Mouse (Mus musculus): ENCODE measurements at regions not wholly inside any gene's neighbourhood (a gene's known extent, or its start where the extent isn't known, plus 50 kb on each side); places are given as distances from the start of the nearest gene placed in this dataset.

DNA sequence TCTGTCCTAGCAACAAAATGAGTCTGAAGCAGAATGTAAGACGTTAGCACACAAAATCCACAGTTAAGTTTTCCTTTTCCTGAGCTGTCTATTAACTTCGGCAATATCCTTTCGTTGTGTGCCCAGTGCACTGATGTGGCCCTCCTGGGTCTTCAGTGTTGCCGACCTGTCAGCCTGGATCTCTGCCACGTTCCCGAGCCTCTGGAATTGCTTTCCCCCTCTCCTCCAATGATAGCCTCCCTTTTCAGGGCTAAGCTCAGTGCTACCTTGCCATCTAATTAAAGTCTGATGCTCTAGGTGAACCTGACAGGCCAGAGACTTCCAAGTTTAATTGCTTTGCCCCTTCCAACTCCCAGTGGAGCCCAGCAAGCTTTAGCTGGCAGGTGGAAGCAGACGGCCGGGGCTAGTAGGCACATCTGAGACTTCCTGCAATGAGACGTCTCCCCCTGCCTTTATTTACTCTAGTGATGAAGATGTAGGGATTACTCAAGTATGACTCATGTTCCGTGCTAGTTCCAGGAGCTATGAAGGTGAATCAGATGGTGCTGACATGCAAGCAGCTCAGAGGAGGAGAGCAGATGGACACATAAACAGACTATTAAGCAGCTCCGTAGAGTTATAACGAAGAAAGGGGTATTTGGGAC lies 894.3 kb upstream of the Car8 start:
- no peak for DNase-seq (ENCODE audit: low spot score in 2 of 2)

DNA sequence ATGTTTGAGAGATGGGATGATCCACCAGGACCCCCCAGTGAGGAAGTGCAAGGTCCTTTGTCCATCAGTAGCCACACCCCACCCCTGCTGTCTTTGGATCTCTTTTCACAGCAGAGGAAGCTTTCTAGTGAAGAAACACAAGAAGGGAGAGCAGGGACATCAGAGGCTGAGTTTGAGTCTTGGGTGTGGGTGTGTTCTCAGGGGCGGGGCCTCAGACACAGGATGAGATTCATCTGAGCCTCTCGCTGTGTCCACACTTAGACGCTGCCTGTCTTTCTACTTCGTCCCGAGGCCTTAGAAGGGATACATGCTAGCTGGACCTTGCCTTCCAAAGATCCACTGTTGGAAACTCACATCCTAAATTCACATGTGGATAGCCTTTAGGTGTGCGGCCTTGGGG lies 893.5 kb upstream of the Car8 start:
- no peak for DNase-seq (ENCODE audit: low spot score in 2 of 2)

DNA sequence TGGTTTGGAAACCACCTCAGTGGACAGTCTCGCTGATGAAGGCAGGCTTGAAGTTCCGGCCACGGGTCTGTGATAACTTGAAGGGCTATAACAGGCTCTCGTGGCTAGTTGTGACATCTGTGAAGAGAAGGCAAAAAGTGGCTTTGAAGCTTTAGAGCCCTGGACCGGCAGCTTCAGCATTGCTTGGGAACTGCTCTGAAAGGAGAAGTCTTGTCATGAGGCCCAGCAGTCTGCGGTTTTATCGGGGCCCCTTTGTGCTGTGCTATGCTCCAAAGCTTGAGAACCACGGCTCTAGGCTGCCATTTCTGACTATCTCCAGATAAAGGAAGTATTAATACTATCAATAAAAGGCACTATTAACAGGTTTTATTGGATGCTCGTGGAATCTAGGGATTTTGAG lies 892.8 kb upstream of the Car8 start:
- DNase-seq (ENCODE audit: low spot score in 2 of 2): no peak

DNA sequence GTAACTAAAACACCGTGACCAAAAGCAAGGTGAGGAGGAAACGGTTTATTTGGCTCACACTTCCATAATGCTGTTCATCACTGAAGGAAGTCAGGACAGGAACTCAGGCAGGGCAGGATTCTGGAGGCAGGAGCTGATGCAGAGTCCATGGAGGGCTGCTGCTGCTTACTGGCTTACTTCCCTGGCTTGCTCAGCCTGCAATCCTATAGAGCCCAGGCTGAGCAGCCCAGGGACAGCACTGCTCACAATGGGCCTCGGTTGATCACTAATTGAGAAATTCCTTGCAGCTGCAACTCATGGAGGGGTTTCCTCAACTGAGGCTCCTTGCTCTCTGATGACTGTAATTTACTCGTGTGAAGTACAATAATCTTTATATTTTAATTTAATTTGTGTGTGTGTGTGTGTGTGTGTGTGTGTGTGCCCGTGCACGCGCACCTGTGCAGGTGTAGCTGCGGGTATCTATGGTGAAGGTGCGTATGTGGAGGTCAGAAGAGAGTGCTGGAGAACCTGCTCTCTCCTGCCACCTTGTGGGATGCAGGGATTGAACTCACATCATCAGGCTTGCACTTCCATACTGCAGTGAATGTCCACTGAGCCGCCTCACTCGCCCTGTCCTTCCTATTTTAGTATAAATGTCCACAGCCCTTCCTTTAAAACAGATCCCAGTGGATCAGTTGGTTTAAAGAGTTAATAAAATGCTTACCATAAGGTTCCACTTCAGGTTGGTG lies 886.6 kb upstream of the Car8 start:
- no peak for DNase-seq (ENCODE audit: low spot score in 2 of 2)

DNA sequence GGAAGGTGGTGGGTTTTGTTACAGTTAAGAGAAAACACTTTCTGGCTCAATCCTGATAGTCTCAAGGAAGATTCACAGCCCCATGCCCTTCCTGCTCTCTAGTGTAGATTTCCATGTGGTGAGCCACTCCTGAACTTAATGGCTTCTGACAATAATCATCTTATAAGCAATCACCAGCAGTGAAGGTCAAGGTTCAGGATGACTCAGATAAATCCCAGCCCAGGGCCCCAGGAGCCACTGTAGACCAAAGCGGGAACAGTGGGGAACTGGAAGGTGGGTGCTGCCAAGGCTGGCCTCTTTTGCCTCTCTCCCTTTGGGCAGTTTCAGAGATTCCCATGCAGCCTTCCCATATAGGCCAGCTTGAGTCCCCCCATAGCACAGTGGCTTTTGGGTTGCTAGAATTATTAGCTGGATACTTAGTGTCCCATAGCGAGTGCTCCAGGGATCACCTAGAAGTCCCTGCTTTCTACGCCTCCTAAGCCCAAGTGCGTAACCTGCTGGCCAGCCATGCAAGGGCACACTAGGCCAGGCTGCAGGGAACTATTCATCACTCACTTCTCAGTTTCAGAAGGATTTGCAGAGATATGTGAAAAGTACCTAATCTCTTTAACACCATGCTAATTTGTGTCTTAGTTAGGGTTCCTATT lies 885.9 kb upstream of the Car8 start:
- DNase-seq (ENCODE audit: low spot score in 2 of 2): no peak

DNA sequence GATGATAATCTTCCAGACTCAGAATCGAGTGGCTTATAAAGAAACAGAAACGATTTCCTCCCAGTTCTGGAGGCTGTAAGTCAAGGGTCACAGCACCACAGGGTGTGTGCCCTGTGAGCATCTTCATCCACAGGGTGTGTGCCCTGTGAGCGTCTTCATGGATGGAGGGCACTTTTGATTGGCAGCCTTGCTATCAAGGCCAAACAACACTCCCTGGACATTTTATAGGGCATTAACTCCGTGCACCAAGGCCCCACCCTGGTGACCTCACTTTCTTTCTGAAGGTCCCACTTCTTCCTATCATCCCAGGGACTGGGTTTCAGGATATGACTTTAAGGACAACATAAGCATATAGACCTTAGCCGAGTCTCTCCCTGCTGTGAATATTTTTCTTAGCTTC lies 885.3 kb upstream of the Car8 start:
- DNase-seq (ENCODE audit: low spot score in 2 of 2): no peak

DNA sequence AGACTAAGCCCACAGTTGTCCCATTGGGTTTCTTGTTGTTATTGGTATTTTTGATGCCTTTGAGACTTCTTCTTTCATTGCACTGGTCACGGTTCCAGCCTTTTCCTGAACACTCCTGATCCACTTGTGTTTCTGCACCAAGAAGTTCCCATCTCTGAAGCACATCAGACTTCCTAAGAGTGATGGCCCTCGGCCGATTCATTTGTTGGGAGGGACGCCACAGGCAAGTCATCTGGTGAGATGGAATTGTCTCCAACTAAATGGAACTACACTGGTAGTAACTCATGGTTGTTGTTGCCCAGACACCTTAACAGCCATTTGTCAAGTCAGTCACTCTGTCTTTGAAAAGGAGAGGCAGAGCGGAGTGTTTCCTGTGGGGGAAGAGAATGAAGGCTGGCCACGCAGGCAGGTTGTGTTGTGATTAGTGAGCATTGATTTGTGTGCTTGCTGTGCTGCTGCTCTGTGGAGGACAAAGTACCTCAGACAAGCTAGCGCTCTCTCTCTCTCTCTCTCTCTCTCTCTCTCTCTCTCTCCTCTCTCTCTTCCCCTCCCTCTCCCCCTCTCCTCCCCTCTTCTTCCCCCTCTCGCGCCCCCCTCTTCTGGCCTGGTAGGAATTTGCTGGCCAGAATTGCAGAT lies 884.7 kb upstream of the Car8 start:
- no peak for DNase-seq (ENCODE audit: low spot score in 2 of 2)

DNA sequence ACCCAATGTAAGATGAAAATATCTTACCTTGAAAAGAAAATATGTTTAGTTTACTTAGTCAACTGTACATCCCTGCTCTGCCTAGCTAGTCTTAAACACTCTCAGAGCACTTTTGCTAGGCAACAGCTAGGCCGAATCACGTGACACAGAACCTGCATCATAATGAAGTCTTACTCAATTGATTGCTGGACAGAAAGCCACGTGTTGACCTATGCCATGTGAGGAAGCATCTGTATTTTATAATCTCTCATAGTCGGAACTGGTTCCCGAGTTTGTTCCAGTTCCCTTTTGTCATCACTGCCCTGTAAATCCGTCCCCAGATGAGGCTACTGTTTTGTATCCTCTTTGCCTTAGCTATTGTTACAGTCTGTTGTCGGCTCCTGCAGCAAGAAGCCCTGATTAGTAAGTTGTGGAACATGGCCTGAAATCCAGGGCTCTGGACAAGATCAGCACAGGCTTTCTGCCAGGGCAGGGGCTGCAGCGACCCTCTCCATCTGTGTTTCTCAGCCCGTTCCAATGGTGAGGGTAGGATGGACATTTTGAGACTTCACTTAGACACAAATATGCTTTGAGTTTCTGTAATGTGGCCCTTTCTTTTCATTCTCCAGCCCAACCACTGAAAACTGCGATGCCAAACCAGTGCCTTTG lies 883.9 kb upstream of the Car8 start:
- no peak for DNase-seq (ENCODE audit: low spot score in 2 of 2)

DNA sequence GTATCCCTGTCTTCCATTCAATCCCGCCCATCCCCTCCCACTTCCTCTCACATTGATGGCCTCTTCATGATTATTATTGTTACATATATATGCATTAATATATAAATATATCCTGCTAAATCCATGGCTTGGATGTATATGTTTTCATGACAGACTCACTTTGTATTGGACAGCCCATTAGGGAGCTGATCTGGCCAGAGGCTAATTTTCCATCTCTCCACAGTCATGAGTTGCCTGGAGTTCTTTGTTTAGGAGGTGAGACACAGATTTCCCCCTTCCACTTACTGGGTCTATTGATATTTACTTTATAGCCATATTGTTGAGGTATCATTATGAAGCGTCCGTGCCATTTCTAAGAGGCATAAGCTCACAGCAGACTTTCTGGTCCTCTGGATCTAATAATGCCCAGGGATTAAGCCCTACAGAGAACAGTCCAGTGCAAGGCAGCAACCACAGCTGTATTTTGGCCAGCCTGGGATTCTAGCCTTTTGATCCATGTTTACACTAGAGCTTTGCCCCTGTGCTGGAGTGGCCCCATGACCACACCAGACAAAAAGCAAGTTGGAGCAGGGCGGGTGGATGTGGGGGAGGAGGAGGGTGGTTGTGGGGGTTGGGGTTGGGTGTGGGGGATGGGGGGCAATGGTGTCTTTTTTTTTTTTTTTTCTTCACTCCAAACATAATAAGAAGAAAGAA lies 878.3 kb upstream of the Car8 start:
- DNase-seq (ENCODE audit: low spot score in 2 of 2): no peak

DNA sequence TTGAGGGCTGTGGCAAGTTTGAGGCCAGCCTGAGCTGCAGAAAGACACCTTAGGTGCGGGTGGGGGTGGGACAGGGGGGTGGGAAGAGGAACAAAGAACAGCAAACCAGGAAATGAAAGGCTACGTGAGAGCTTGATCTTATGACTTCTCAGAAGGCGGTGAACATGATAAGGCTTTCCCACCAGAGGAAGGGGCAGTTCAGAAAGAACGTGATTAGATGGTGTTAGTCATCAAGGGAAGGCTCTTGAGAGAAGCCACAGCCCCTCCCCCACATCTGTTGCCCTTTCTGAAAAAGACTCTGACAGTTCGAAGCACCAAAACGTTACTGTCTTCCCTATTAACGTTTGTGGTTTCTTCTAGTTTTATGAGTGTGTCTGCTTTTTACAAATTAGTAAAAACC lies 877.0 kb upstream of the Car8 start:
- DNase-seq (ENCODE audit: low spot score in 2 of 2): no peak

DNA sequence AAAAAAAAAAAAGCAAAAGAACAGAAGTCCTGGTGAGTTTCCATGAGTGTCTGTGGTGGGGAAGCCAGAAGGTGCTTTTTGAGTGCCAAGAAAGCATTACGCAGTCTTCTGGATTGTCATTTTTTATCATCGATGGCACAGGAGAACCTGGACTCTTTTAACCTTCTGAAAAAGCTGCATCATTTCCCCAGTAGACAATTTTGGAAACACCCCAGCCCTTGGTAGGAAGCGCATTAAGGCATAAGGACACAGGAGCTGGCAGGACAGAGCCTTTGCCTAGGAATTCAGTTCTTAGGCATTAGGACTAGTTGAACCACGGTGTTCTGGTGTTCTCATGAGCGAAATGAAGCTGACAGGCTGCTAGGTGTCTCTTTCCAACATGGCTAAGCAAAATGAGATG lies 875.1 kb upstream of the Car8 start:
- DNase-seq (ENCODE audit: low spot score in 2 of 2): no peak

DNA sequence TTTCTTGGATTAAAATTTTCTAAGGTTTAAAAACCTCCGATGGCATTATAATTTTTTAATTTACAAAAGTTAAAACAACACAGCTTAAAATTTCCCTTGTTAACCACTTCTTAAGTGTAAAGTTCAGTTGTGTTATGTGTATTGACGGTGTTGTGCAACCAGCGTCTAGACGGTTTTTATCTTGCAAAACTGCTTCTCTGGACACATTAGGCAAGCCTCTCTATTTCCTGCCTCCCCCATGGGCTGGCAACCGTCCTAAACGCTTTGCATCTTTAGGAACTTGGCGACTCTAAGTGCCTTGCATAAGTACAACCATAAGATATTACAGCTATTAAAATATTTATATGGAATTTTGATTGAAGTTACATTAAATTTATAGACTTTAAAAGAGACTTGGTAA lies 871.5 kb upstream of the Car8 start:
- no peak for DNase-seq (ENCODE audit: low spot score in 2 of 2)

DNA sequence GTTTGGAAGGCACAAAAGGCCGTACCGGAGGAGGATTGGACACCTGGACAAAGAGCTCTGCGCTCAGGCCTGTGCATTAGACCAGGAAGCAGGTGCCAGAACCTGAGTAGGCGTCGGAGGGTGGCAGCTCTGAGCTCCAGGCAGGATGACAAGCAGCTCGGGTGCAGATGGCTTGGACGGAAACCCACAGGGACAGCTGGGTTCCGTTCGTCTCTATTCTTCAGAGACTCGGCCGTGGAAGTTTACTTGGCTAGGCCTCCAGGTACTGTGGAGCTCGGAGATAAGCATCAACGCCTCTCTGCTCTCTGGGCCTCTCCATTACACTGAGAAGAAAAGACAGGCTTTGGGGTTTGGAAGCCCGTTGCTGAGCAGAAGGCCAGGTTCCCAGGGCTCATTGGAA lies 868.5 kb upstream of the Car8 start:
- DNase-seq (ENCODE audit: low spot score in 2 of 2): peak; percentile 64 to 68

DNA sequence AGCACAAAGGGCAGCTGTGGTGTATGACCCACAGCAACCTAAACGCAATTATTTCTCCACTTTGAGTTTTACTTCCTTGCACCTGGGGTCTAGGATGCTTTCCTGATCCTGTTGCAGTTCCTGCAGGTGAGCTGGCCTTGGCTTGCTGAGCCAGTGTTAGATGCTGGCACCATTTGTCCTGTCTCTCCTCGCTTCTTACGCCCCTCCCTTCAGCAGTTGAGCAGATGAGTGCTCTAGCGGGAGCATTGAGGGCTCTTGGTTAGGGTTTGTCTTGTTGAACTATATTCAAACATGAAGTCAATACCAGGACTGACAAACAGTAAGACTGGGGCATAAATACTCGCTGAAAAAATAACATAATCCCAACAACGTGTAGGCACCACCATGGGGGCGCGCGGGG lies 867.9 kb upstream of the Car8 start:
- DNase-seq (ENCODE audit: low spot score in 2 of 2): no peak

DNA sequence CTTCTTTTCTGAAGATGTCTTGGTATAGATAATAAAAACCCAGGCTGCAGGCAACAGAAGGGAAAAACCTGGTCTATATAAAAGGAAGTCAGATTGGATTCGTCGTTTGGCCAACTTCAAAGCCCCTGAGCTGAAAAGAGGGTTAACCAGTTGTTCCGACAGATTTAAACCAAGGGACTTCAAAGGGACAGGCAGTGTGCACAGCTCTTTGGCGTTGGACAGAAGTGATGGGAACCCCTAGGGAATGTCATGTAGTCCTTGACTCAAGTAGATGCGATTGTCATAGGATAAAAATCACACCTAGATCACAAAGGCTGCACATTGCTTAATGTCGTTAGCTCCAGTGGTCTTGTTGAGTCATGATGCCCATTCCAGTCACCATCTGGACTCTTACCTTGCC lies 865.8 kb upstream of the Car8 start:
- DNase-seq (ENCODE audit: low spot score in 2 of 2): no peak

DNA sequence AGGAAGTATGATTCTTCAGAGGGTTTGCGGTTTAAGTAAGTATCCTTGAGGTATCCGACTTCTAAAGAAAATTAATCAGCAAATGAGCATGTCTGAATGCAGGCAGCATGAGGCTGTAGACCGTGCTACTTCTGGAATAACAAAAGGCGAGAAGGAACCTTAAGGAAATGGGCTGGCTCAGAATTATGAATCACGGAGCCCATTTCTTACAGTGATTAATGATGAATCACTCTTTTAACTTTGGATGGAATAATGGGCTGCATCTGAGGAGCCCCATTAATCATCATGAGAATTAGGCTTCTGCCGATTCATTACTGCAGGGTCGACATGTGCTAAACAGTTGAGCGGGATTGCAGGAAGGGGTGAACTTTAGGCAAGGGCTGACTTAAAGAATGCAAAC lies 865.1 kb upstream of the Car8 start:
- no peak for DNase-seq (ENCODE audit: low spot score in 2 of 2)

DNA sequence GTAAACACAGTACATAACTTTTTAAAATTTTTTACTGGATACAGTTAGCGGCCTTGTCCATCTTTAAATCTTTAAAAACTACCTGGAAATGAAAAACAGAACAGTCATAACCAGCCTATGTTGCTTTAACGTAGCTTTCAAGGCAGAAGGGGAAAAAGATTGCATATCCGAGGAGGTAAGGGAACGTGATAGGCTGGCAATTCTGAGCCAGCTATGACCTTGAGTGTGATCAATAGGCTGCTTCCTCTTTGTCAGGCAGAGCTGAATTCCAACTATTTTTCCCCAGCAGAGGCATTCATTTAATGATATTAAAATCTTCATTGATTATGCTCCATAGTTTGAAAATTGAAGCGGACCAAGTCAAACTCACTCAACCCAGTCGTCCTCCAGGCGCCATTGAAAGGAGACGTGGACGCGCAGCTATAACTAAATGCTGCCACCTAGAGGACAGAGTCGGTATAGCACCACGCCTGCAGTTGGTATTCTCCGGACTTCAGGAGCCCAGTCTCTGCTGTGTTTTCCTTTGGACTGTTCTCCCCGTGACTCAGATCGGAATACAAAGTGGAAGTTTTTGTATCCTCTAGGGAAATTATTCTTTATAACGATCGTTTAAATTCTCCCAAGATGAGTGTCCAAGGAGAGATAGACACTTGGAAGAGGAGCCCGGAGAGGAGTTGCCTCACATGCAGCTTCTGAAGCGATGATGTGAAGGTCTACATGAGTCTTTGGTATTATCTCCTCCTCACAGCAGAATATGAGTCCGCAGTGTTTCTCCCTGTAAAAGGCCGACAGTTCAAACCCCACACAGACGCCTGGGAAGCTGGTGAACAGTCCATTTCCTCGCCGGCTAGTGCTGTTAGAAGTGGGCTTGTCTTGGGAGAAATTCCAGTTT lies 858.2 kb upstream of the Car8 start:
- DNase-seq (ENCODE audit: low spot score in 2 of 2): peak; percentile 63 to 89

DNA sequence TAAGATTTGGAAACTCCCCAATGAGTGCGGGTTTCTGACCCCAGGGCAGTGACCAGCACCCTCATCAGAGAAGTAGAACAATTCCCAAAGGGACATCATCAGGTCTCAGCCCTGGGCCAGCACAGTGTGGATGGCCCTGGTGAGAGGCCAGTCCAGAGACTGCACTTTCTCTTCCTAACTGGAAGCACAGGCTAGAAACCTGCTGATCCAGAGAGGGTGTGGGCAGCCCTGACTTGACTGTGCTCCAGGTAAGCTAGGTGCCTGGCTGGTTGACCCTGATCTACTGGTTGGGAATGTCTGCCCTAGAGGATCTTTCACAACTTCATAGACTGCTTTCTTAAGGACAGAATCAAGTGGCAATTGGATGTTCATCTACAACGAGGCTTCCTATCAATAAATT lies 857.4 kb upstream of the Car8 start:
- no peak for DNase-seq (ENCODE audit: low spot score in 2 of 2)

DNA sequence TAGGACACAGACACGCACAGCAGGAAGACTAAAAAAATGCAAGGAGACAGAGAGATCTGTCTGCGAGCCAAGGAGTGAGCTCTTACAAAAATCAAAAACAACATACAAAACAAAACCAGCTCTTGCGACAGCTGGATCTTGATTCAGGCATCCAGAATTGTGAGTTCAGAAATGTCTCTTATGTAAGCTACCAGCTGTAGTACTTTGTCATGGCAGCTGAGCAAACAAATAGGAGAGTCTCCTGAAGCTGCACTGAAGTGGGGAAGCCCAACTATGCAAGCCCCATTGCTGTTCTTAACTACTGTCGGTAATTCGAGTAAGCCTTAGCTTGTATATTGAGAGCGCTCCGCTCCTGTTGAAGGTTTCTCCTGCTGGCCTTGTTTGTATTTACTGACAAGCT lies 856.8 kb upstream of the Car8 start:
- DNase-seq (ENCODE audit: low spot score in 2 of 2): peak in 1 of 2 experiments; percentile 28

DNA sequence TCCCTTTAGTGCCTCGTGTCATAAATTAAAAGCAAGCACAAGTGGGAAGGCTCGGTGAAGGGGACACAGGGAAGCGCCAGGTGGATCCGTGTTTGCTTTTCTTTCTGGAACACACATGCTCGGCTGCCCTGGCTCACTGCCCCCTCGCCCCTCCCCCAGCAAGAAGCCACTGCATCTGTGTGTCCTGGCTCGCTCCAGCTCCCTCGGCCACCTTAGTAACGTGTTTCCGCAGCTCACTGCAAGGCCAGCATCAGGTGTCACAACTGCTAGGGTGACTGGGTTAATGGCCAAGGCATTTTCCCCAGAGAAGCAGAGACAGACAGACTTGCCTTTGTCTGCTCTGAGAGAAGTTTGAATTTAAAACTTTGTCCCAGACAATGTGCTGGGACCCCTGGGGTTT lies 855.7 kb upstream of the Car8 start:
- DNase-seq (ENCODE audit: low spot score in 2 of 2): no peak
